Mouse (Mus musculus): Measurements from ENCODE around the gene Upb1.
"Not testable (repeated sequence)": the region's sequence is repeated elsewhere in the genome, so short reads cannot be mapped to it uniquely, and the experiment has no call there.

The Upb1 gene

GRCm38 (mm10) chr10:75400958-75401357 lies at the start of gene Upb1:
TSS of gene Upb1 (plus strand) at chr10:75401115.
- DNase-seq (ENCODE audit: low spot score in 2 of 2), result no peak

- DNase-seq (ENCODE audit: low spot score in 2 of 2), result no peak
These were observed 48.4 kb upstream of the Upb1 start for GRCm38 (mm10) chr10:75352541-75352940.

GRCm38 (mm10) chr10:75353838-75354241 lies 47.1 kb upstream of the Upb1 start:
- not testable (repeated sequence) for DNase-seq (ENCODE audit: low spot score in 2 of 2)

- no peak for DNase-seq (ENCODE audit: low spot score in 2 of 2)
These were observed 45.6 kb upstream of the Upb1 start for GRCm38 (mm10) chr10:75355341-75355740.

GRCm38 (mm10) chr10:75364214-75364690 lies 36.7 kb upstream of the Upb1 start:
- not testable (repeated sequence) for DNase-seq (ENCODE audit: low spot score in 2 of 2)

- no peak for DNase-seq (ENCODE audit: low spot score in 2 of 2)
These were observed 36.1 kb upstream of the Upb1 start for GRCm38 (mm10) chr10:75364796-75365195.

- DNase-seq (ENCODE audit: low spot score in 2 of 2), result no peak
These were observed 35.7 kb upstream of the Upb1 start for GRCm38 (mm10) chr10:75365231-75365633.

- DNase-seq (ENCODE audit: low spot score in 2 of 2), result peak in 1 of 2 experiments; percentile 17
These were observed 27.1 kb upstream of the Upb1 start for GRCm38 (mm10) chr10:75373655-75374351.

- DNase-seq (ENCODE audit: low spot score in 2 of 2), result no peak
These were observed 22.2 kb upstream of the Upb1 start for GRCm38 (mm10) chr10:75378688-75379087.

- DNase-seq (ENCODE audit: low spot score in 2 of 2), result no peak
These were observed 10.8 kb upstream of the Upb1 start for GRCm38 (mm10) chr10:75390156-75390555.

- no peak for DNase-seq (ENCODE audit: low spot score in 2 of 2)
These were observed 10.1 kb upstream of the Upb1 start for GRCm38 (mm10) chr10:75390832-75391231.

- no peak for DNase-seq (ENCODE audit: low spot score in 2 of 2)
These were observed 6.1 kb upstream of the Upb1 start for GRCm38 (mm10) chr10:75394796-75395195.

- no peak for DNase-seq (ENCODE audit: low spot score in 2 of 2)
These were observed 3.9 kb upstream of the Upb1 start for GRCm38 (mm10) chr10:75396966-75397365.

- DNase-seq (ENCODE audit: low spot score in 2 of 2), result no peak
These were observed 5.0 kb downstream of the Upb1 start for GRCm38 (mm10) chr10:75405916-75406315.

- DNase-seq (ENCODE audit: low spot score in 2 of 2), result peak in 1 of 2 experiments; percentile 10
These were observed 5.8 kb downstream of the Upb1 start for GRCm38 (mm10) chr10:75406755-75407154.

GRCm38 (mm10) chr10:75407741-75408140 lies 6.8 kb downstream of the Upb1 start:
- no peak for DNase-seq (ENCODE audit: low spot score in 2 of 2)

- DNase-seq (ENCODE audit: low spot score in 2 of 2), result not testable (repeated sequence)
These were observed 10.6 kb downstream of the Upb1 start for GRCm38 (mm10) chr10:75411343-75412113.

- DNase-seq (ENCODE audit: low spot score in 2 of 2), result no peak
These were observed 11.5 kb downstream of the Upb1 start for GRCm38 (mm10) chr10:75412114-75413103.

GRCm38 (mm10) chr10:75414925-75415324 lies 14.0 kb downstream of the Upb1 start:
- no peak for DNase-seq (ENCODE audit: low spot score in 2 of 2)

GRCm38 (mm10) chr10:75417363-75418042 lies 16.6 kb downstream of the Upb1 start:
- no peak for DNase-seq (ENCODE audit: low spot score in 2 of 2)

GRCm38 (mm10) chr10:75418747-75419146 lies 17.8 kb downstream of the Upb1 start:
- no peak for DNase-seq (ENCODE audit: low spot score in 2 of 2)

Measured in urinary bladder, adult 18-20 months (tissue).